ENCODE assay signal across 8 mouse cellular contexts in the genomic region with DNA sequence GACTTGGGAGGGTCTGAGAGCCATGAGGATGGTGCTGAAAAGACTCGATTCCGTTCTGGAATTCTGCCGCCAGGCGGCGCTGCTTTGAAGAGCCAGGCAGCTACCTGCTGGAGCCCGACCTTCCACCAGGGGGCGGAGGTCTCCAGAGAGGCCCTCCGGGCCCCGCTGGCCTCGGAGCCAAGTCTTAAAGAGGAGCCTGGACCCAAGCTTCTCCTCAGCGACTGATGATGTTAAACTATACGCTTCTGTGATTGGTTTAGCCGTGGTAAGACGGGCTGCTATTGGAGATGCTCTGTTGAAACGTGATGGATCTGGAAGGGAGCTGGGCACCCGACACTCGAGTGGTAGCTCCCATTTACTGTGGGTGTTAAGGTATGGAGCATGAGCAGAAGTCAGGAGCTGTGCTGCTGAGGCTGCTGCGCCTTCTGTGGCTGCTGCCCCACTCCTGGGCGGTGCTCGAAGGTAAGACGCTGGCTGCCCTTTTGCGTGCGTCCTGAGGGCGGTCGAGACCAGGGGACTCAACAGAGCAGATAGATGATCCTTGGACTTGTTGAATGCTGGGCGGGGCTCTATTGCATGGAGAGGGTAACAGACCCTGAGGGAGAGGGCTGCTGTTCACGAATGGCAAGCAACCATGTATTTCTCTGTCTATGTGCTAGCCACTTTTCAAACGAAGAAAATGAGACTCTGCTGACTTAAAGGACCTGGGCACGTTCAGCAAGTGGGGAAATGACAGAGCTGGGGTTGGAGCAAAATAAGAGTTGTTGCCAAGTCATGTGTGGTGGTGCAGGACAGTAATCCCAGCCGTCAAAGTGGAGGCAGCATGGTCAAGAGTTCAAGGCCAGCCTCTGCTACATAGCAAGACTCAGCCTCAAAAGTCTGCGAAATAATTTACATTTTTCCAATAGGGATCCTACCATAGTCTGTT. TPM values are rescaled to one million over a fixed set of nuclear protein-coding genes. Genes with fewer than 3 reads are reported as not detected.
A peak's percentile ranks its signal among the peaks of the same experiment; 100 is the strongest.
DNase-seq lines count a peak whose midpoint lies in the region; ATAC-seq and TF ChIP-seq lines count a peak whose summit lies in the region.

No protein-coding gene starts in this region.

- TF ChIP-seq POLR2A in cortical plate, adult 2 months (IDR thresholded peaks at IDR 0.05; ENCODE audit: extremely low read depth, insufficient read depth, low read length): peak; percentile 84

- peak; percentile 95 for TF ChIP-seq CTCF in cortical plate, adult 2 months (IDR thresholded peaks at IDR 0.05; ENCODE audit: extremely low read depth, insufficient read depth, low read length)

- peak overlapping the region; percentile 41 for H3K4me3 ChIP-seq in cortical plate, adult 2 months (ENCODE audit: insufficient read depth, low read length)

- peak; percentile 100 for ATAC-seq in activated CD4-positive, CD25-positive, alpha-beta regulatory T cell, adult 4 months
- peak; percentile 97 for ATAC-seq in megakaryocyte progenitor cell, adult 5-6 weeks (replicated peaks; ENCODE audit: poor library complexity)

- no peaks in the 10 kb centered on the region for H3K4me1 ChIP-seq in cortical plate, adult 2 months (ENCODE audit: control insufficient read depth, insufficient read depth, low read length)

- H3K27ac ChIP-seq in cortical plate, adult 2 months (ENCODE audit: insufficient read depth, low read length): no peak overlapping the region

- peak; percentile 97 to 98 for DNase-seq in gastrocnemius, adult 8-10 months (ENCODE audit: low spot score in 2 of 2)
- DNase-seq in induced T-regulatory cell, adult 2 months (ENCODE audit: low read depth): peak; percentile 100
- peak; percentile 98 to 100 for DNase-seq in left cerebral cortex, adult 9 months (ENCODE audit: low spot score in 2 of 2)
- DNase-seq in right cerebral cortex, postnatal 14 days: peak; percentile 98
- DNase-seq in urinary bladder, postnatal 36 days (ENCODE audit: low spot score in 2 of 2): peak; percentile 98

RNA-seq across cellular contexts. Expression of a gene that starts 7.5 kb away (rescaled TPM):
- polyA plus RNA-seq in activated CD4-positive, CD25-positive, alpha-beta regulatory T cell, adult 4 months (2017; shearing (Covaris generic)): 10 to 100 TPM in 1 of 2 experiments, 1 to 10 TPM in 1; 4.8 to 19.7 TPM
- 0.79 and 0.84 TPM in 2 replicates for polyA plus RNA-seq in cortical plate, adult 2 months (2012; rRNA removed)
- total RNA-seq in gastrocnemius, adult 8-10 months (2022): under 1 TPM in 2 of 4 experiments, not detected in 2; 0.40 to 0.61 TPM
- 3.9 and 5.8 TPM in 2 replicates for total RNA-seq in megakaryocyte progenitor cell, adult 5-6 weeks (2015)
- total RNA-seq in megakaryocyte progenitor cell, adult 5-6 weeks (2017): 6.7 and 8.5 TPM in 2 replicates

RNA-seq across cellular contexts. Expression of a gene that starts 13.1 kb away (rescaled TPM):
- 100 to 1,000 TPM in 1 of 2 experiments, 10 to 100 TPM in 1; 99.8 to 116 TPM for polyA plus RNA-seq in activated CD4-positive, CD25-positive, alpha-beta regulatory T cell, adult 4 months (2017; shearing (Covaris generic))
- polyA plus RNA-seq in cortical plate, adult 2 months (2012; rRNA removed): 181 and 184 TPM in 2 replicates
- 10 to 100 TPM; 67.9 to 73.8 (median 69.8) TPM for total RNA-seq in gastrocnemius, adult 8-10 months (2022)
- 269 and 306 TPM in 2 replicates for total RNA-seq in megakaryocyte progenitor cell, adult 5-6 weeks (2015)
- total RNA-seq in megakaryocyte progenitor cell, adult 5-6 weeks (2017): 260 and 284 TPM in 2 replicates

RNA-seq across cellular contexts. Expression of a gene that starts 16.2 kb away (rescaled TPM):
- 100 to 1,000 TPM; 152 to 211 TPM for polyA plus RNA-seq in activated CD4-positive, CD25-positive, alpha-beta regulatory T cell, adult 4 months (2017; shearing (Covaris generic))
- 27.3 and 29.4 TPM in 2 replicates for polyA plus RNA-seq in cortical plate, adult 2 months (2012; rRNA removed)
- total RNA-seq in gastrocnemius, adult 8-10 months (2022): 1 to 10 TPM; 3.0 to 4.6 (median 4.0) TPM
- 72.0 and 74.5 TPM in 2 replicates for total RNA-seq in megakaryocyte progenitor cell, adult 5-6 weeks (2015)
- total RNA-seq in megakaryocyte progenitor cell, adult 5-6 weeks (2017): 56.5 and 61.1 TPM in 2 replicates

RNA-seq across cellular contexts. Expression of a gene that starts 17.3 kb away (rescaled TPM):
- polyA plus RNA-seq in activated CD4-positive, CD25-positive, alpha-beta regulatory T cell, adult 4 months (2017; shearing (Covaris generic)): 1 to 10 TPM; 1.9 to 3.7 TPM
- polyA plus RNA-seq in cortical plate, adult 2 months (2012; rRNA removed): 3.6 and 4.5 TPM in 2 replicates
- total RNA-seq in gastrocnemius, adult 8-10 months (2022): under 1 TPM in 2 of 4 experiments, not detected in 2; 0.19 to 0.81 TPM
- 36.2 and 39.4 TPM in 2 replicates for total RNA-seq in megakaryocyte progenitor cell, adult 5-6 weeks (2015)
- total RNA-seq in megakaryocyte progenitor cell, adult 5-6 weeks (2017): 47.0 and 60.3 TPM in 2 replicates

RNA-seq across cellular contexts. Expression of a gene that starts 43.4 kb away (rescaled TPM):
- 10 to 100 TPM; 42.9 to 45.4 TPM for polyA plus RNA-seq in activated CD4-positive, CD25-positive, alpha-beta regulatory T cell, adult 4 months (2017; shearing (Covaris generic))
- polyA plus RNA-seq in cortical plate, adult 2 months (2012; rRNA removed): 1.4 and 1.7 TPM in 2 replicates
- not detected for total RNA-seq in gastrocnemius, adult 8-10 months (2022)
- total RNA-seq in megakaryocyte progenitor cell, adult 5-6 weeks (2015): 7.7 and 9.6 TPM in 2 replicates
- 2.7 TPM in 2 replicates for total RNA-seq in megakaryocyte progenitor cell, adult 5-6 weeks (2017)

Comparison
In these comparisons a context has a peak if more than half of its experiments do, and no peak if none do; other contexts are left out.
1. RNA of a gene that starts 16.2 kb away (total RNA-seq): 56.5 to 74.5 TPM in megakaryocyte progenitor cell, adult 5-6 weeks; 3.0 to 4.6 TPM in gastrocnemius, adult 8-10 months; every median in the first group is over 10 times any median in the second.
2. Peak in every context shown above with its lines, with median percentiles within 50 percentile points of each other: DNase-seq.